Comparison of ENCODE assay signal across 8 mouse cellular contexts in the genomic region with DNA sequence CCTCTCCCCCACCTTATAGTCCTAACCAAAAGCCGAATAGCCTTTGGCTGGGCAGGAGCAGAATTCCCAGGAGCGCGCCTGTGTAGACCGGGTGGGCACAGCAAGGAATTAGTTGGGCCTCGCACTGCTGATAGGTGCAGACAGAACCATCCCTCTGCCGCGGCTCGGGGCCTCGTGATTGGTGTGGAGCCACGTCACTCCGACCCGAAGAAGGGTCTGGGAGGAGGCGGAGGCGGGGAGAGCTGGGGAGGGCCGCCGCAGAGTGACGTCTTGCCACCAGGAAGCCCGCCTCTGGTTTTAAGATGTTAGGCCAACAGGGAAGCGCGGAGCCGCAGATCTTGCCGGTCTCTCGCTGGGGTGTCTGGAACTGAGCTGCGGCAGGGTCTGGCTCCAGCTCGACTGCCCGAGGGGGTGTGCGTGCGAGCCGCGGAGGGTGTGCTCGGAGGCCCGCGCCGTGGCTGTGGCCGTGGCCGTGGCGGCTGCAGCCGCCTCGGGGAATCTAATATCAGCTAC. TPM values are rescaled to one million over a fixed set of nuclear protein-coding genes. Genes with fewer than 3 reads are reported as not detected.
A peak's percentile ranks its signal among the peaks of the same experiment; 100 is the strongest.
DNase-seq lines count a peak whose midpoint lies in the region; ATAC-seq and TF ChIP-seq lines count a peak whose summit lies in the region.

No protein-coding gene starts in this region.

- no peak for TF ChIP-seq CTCF in E14TG2a.4 (conservative IDR thresholded peaks at IDR 0.05; ENCODE audit: low read length)

- no peaks in the 10 kb centered on the region for H3K9me3 ChIP-seq in E14TG2a.4 (ENCODE audit: low read length)
- H3K9me3 ChIP-seq in forebrain, embryonic 13.5 days (replicated peaks) = no peaks in the 10 kb centered on the region
- no peaks in the 10 kb centered on the region for H3K9me3 ChIP-seq in limb, embryonic 11.5 days (ENCODE audit: control insufficient read depth, low read length)
- H3K9me3 ChIP-seq in midbrain, embryonic 11.5 days (ENCODE audit: control insufficient read depth, low read length) = no peaks in the 10 kb centered on the region

- peak overlapping the region; percentile 89 for H3K4me2 ChIP-seq in forebrain, embryonic 13.5 days
- peak overlapping the region; percentile 59 for H3K4me2 ChIP-seq in limb, embryonic 11.5 days (ENCODE audit: low read depth, severe bottlenecking)
- peak overlapping the region; percentile 73 for H3K4me2 ChIP-seq in midbrain, embryonic 11.5 days

- intact Hi-C loops in heart, postnatal 36 days (cut with DNase I) = no loop called here

- peak overlapping the region; percentile 82 for H3K4me3 ChIP-seq in E14TG2a.4 (replicated peaks; ENCODE audit: low read length)
- H3K4me3 ChIP-seq in forebrain, embryonic 13.5 days = peak overlapping the region; percentile 51
- H3K4me3 ChIP-seq in limb, embryonic 11.5 days (ENCODE audit: low read depth, low read length) = peak overlapping the region; percentile 45
- H3K4me3 ChIP-seq in midbrain, embryonic 11.5 days (ENCODE audit: low read depth, low read length) = peak overlapping the region; percentile 44

- H3K9ac ChIP-seq in forebrain, embryonic 13.5 days = peak overlapping the region; percentile 52
- H3K9ac ChIP-seq in limb, embryonic 11.5 days (ENCODE audit: low read length) = no peak overlapping the region; the same call in 1 of the 2 replicates
- H3K9ac ChIP-seq in midbrain, embryonic 11.5 days (ENCODE audit: low read length) = peak overlapping the region; percentile 50

- peaks cover 51% of the 10 kb centered on the region for H3K4me1 ChIP-seq in E14TG2a.4 (replicated peaks; ENCODE audit: low read depth, low read length)
- H3K4me1 ChIP-seq in forebrain, embryonic 13.5 days = peaks cover 28% of the 10 kb centered on the region
- 0 out of 2 replicates have a peak, but pooled peaks cover 5% of the 10 kb centered on the region for H3K4me1 ChIP-seq in limb, embryonic 11.5 days (ENCODE audit: control insufficient read depth, insufficient read depth, low read length)
- H3K4me1 ChIP-seq in midbrain, embryonic 11.5 days (ENCODE audit: control insufficient read depth, insufficient read depth, low read length) = peaks cover 23% of the 10 kb centered on the region

- WGBS in forebrain, embryonic 13.5 days = under 1% methylated on average over 39 of the region's 39 CpGs
- 0% methylated on average over 39 of the region's 39 CpGs for WGBS in limb, embryonic 11.5 days
- under 1% methylated on average over 39 of the region's 39 CpGs for WGBS in midbrain, embryonic 11.5 days

- H3K36me3 ChIP-seq in E14TG2a.4 (ENCODE audit: insufficient read depth, low read length) = no peaks in the 10 kb centered on the region
- no peaks in the 10 kb centered on the region for H3K36me3 ChIP-seq in forebrain, embryonic 13.5 days (ENCODE audit: poor library complexity, severe bottlenecking)
- no peaks in the 10 kb centered on the region for H3K36me3 ChIP-seq in limb, embryonic 11.5 days (ENCODE audit: control insufficient read depth, insufficient read depth, low read length)
- H3K36me3 ChIP-seq in midbrain, embryonic 11.5 days (ENCODE audit: control insufficient read depth, insufficient read depth, low read length) = no peaks in the 10 kb centered on the region

- peak; percentile 88 for DNase-seq in adrenal gland, postnatal 14 days
- DNase-seq in heart, postnatal 36 days = peak; percentile 74 to 79
- peak; percentile 96 for DNase-seq in limb, embryonic 11.5 days (ENCODE audit: low spot score)
- peak; percentile 99 for DNase-seq in midbrain, embryonic 11.5 days (ENCODE audit: low spot score, missing footprints)
- peak; percentile 80 for DNase-seq in testis, postnatal 10 days (ENCODE audit: low spot score)
- DNase-seq in right cerebral cortex, adult 18-20 months = no peak

- H3K27me3 ChIP-seq in E14TG2a.4 (ENCODE audit: insufficient read depth, low read length) = peaks cover 92% of the 10 kb centered on the region
- H3K27me3 ChIP-seq in forebrain, embryonic 13.5 days = peaks cover 100% of the 10 kb centered on the region
- H3K27me3 ChIP-seq in limb, embryonic 11.5 days (ENCODE audit: control insufficient read depth, insufficient read depth, low read length) = peaks cover 88% of the 10 kb centered on the region
- peaks cover 95% of the 10 kb centered on the region for H3K27me3 ChIP-seq in midbrain, embryonic 11.5 days (ENCODE audit: control insufficient read depth, insufficient read depth, low read length)

- H3K27ac ChIP-seq in forebrain, embryonic 13.5 days = no peak overlapping the region
- no peak overlapping the region for H3K27ac ChIP-seq in limb, embryonic 11.5 days (replicated peaks; ENCODE audit: low read depth, low read length)
- no peak overlapping the region for H3K27ac ChIP-seq in midbrain, embryonic 11.5 days (ENCODE audit: low read depth, low read length)

- peak; percentile 98 for ATAC-seq in forebrain, embryonic 13.5 days
- peak; percentile 90 for ATAC-seq in limb, embryonic 11.5 days (ENCODE audit: insufficient number of reproducible peaks, low FRiP score, low TSS enrichment, low read depth)
- peak; percentile 97 for ATAC-seq in midbrain, embryonic 11.5 days (ENCODE audit: low FRiP score)

RNA-seq across cellular contexts. Expression of a gene that starts 14.0 kb away (rescaled TPM):
- 0.41 TPM in 1 of 2 replicates, not detected in the other for total RNA-seq in adrenal gland, postnatal 14 days (2021)
- polyA plus RNA-seq in forebrain, embryonic 13.5 days (2015; fragmentation: Nextera tagmentation; extraction: Ambion mirVana) = 7.2 and 22.8 TPM in 2 replicates
- 1 to 10 TPM in 1 of 2 experiments, under 1 TPM in 1; 0.43 to 1.1 TPM for total RNA-seq in heart, postnatal 36 days (2021)
- polyA plus RNA-seq in limb, embryonic 11.5 days (2014; fragmentation: Nextera tagmentation; extraction: Ambion mirVana) = 37.6 and 43.1 TPM in 2 replicates
- polyA plus RNA-seq in midbrain, embryonic 11.5 days (2014; fragmentation: Nextera tagmentation; extraction: Ambion mirVana) = 53.7 and 56.3 TPM in 2 replicates
